Mouse (Mus musculus) right cerebral cortex, postnatal 14 days (tissue): Measurements from ENCODE around the gene Srgap1.

Source experiments
- DNase-seq: peaks from one replicate; pipeline ENCODE4 v3.0.0; 2022

Gene Srgap1

DNA sequence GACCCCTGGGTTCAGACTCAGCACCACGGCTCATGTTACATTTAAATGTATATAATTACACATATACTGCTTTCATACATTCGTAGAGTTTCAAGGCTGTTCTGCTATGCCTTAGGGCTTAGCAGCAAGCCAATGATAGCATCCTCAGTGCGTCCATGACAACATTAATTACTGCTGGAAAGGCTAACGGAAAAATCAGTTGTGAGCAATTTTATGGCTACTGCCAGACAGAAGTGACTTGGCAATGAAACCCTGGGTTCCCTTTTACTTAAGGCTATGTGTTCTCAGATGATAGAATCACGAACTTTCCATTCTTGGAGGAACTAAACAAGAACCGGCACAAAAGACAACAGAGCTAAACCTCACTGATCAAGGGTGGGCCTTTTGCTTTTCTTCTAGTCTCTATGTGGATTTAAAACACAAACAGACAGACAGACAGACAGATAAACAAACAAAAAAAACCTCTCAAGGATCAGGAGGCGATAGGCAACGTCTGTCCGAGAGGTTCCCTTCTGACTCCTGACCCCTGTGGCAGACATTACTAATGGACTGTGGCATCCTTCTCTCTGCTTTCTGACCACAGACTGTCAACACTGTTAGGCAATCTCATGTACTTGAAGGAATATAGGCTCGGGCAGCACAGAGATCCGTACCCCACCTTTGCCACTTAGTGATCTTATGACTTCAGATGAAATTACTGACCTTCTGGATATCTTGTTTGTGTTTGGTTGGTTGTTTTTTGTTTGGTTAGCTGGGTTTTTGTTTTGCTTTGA, 85.8 kb downstream of the Srgap1 start:
- no peak for DNase-seq

GRCm38 (mm10) chr10:121958741-121959140, 88.4 kb downstream of the Srgap1 start:
- no peak for DNase-seq

- DNase-seq, result peak; percentile 30
These were observed 90.6 kb downstream of the Srgap1 start for GRCm38 (mm10) chr10:121956505-121956904.

GRCm38 (mm10) chr10:121955730-121956129, 91.4 kb downstream of the Srgap1 start:
- no peak for DNase-seq

DNA sequence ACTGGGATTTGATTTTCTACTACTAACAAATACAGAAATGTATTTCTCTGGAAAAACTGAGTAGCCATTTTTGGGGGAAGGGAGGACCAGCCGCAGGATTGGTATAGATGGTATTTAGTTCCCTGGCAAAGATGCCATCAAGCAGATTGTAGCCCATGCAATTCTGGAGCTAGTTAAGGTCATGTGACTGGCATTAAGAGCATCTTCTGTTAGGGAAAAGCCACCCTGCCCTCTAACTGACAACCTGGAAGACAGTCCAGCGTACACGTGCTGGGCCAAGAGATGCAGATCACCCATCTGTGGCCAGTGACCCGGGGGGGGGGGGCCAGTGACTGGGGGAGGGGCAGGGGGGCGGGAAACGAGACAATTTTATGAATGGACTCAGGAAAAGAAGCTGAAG, 92.2 kb downstream of the Srgap1 start:
- no peak for DNase-seq

DNA sequence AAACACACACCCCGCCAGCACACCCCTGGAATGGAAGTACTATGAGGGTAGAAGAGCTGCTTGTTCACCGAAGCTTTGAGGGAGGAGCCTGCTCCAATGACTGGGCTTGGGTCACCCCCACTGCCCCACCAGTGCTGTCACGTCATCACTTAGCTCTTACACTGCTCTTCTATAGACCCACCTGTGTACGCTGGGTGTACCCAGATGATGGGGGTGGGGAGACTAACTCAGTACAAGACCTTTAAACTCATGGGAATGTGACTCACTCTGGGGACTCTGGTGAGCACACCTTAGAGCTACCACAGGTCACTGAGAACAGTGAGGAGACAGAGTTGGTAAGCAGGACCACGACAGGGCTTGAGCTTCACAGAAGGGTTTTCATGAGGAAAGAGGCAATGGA, 94.1 kb downstream of the Srgap1 start:
- DNase-seq, result no peak

- peak; percentile 68 for DNase-seq
These were observed 100.9 kb downstream of the Srgap1 start for GRCm38 (mm10) chr10:121946173-121946572.

GRCm38 (mm10) chr10:121931909-121932308, 115.2 kb downstream of the Srgap1 start:
- no peak for DNase-seq

GRCm38 (mm10) chr10:121926094-121926493, 121.0 kb downstream of the Srgap1 start:
- DNase-seq, result no peak

DNA sequence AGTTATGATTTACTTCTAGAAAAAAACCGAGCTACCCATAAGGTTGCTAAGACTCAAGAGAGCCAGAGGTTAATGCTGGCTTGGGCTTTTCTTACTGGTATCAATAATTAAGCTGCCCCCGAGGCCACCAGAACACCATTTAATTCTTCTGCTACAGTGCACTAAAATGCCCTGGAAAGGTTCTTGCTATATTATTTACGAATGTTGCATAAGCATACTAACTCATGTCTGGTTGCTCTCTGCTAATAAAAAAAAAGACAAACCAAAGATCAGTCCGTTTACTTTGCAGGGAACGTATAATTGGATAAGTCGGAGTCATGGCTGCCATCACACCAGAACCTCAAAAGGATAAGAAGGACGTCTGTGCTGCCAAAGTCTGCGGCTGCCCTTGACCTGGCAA, 128.1 kb downstream of the Srgap1 start:
- no peak for DNase-seq

DNA sequence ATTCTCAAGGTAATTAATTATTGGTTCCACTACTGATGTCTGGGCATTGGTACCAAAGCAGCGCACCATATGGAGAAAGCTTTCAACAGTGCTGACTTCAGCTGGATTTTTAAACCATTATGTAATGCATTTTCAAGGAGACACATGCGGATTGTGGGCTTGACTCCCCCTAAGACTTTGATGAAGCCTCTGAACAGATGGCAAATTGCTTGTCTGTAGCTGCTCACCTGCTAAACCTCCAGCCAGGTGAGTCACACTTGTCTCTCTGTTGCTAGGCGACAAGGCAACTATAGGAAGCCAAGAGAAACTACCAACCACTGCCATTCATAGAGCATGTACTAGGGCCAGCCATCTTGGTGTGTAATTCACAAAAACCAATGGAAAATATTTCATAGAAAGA, 128.5 kb downstream of the Srgap1 start:
- no peak for DNase-seq

GRCm38 (mm10) chr10:121915530-121915929, 131.6 kb downstream of the Srgap1 start:
- no peak for DNase-seq

DNA sequence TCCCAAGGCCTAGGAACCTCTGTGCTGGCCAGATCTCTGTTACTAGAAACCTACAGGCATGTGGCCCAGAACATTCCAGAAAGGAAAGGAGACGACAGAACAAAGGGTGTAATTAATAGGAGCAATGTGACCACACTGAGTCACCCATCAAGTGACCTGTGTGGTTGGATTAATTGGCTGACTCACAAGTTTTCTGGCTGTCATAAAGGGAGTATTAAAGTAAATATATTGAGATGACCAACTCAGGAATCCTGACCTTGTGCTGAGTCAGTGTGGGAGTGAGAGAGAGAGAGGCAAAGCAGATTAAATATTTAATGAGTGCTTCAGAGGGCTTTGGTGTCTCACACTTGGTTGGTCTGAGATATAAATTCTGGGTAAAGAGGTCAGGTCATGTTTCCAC, 143.0 kb downstream of the Srgap1 start:
- no peak for DNase-seq

- DNase-seq, result no peak
These were observed 144.5 kb downstream of the Srgap1 start for GRCm38 (mm10) chr10:121902651-121903050.

GRCm38 (mm10) chr10:121900772-121901171, 146.3 kb downstream of the Srgap1 start:
- DNase-seq, result no peak

DNA sequence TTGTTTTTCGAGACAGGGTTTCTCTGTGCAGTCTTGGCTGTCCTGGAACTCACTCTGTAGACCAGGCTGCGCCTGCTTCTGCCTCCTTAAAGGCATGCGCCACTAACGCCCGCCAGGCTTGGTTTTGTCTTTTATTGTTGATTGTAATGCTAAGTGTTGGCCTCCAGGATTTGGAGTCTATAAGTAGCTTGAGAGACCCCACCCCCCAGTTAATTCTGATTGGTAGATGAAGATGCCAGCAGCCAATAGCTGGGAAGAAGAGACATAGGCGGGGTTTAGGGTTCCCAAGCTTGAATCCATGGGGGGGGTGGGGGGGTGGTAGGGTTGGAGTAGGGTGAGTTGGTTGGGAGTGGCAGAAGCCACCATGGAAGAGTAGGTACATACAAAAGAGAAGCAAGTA, 147.4 kb downstream of the Srgap1 start:
- DNase-seq, result no peak

GRCm38 (mm10) chr10:121897835-121898370, 149.2 kb downstream of the Srgap1 start:
- no peak for DNase-seq

GRCm38 (mm10) chr10:121891390-121892067, 155.6 kb downstream of the Srgap1 start:
- no peak for DNase-seq

DNA sequence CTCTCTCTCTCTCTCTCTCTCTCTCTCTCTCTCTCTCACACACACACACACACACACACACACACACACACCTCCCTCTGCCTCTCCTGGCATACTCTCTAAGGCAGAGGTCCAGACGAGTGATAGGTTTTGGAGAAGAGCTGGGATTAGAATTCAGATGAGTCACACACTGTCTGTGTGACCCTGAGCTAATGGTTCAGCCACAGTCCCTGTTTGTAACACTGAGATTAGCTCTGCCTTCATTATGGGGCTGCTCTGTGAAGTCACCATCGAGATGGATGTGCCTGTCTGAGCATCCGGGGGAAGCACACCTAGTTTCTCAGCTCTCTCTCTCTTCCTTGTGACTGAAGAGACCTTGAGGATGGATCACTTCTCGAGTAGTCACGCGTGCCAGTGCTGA, 157.1 kb downstream of the Srgap1 start:
- DNase-seq, result no peak

DNA sequence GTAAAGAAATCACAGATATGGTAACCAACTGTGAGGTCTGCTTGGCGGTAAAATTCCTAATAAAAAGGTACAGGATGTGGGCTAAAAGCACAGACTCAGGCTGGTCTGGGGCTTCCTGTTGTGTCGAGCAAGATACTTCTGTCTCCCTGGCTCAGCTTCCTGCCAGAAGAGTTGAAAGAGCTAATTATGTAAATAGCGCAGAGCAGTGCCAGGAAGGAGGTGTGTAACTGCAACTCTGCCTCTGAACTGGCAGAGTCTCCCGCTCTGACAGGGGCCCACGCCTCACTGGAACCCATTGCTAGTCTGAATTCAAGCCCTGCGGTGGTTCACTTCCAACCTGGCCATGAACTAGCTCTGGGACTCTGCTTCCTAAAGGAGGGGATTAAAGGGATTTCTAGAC, 160.3 kb downstream of the Srgap1 start:
- no peak for DNase-seq

- DNase-seq, result no peak
These were observed 161.4 kb downstream of the Srgap1 start for GRCm38 (mm10) chr10:121885512-121886218.

DNA sequence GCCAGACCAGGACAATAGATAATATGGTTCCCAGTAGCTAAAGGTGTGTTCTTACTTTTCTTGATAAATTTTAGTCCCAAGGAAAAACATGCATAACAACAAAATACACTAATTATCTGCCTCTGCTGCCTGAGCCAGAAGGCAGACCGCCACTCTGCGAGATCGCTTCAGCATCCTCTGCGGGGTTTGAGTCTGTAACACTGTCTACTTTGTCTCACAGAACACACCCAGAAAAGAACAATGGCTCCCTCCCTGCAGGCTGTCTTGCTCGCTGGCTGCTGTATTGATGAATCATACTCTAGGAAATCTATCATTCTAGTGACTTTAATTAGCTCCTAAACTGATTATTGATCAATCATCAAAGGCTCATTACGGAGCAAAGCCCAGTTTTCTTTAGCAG, 164.7 kb downstream of the Srgap1 start:
- DNase-seq, result no peak

DNA sequence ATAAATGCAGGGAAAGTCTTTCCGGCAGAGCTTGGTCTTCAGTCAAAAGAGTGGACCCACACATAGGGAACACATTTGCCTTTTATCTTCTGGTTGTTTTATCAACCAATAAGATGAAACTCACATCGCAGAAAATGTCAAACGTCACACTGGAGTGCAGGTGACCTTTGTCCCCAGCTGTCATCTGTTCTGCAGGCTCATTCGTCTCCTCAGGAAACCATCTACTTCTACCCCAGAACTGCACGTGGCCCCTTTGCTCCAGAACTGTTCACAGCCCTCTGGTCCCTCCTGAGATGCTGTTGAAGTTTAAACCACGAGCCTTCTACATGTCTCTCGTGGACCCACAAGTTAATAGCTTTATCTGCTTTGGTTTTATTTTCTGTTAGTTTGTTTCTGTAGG, 168.3 kb downstream of the Srgap1 start:
- DNase-seq, result no peak

DNA sequence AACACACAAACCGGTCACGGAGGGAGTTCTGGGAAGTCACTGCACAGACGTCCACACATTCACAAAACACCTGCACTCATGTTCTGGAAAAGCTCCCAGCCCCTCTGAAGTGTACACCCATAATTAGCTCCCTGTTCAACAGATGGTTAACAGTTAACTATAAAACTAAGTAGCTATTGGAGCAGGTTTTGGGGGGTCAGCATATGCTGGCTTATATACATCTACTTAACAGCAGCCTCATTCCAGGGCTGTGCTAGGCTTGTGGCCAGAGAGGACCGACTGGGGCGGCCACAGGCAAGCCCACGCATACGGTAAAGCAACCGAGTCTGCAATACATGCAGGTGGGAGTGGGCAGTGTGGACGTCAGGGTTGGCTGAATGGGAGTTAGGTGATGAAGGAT, 169.2 kb downstream of the Srgap1 start:
- DNase-seq, result no peak
